Mouse (Mus musculus) C2C12 (cell line): ENCODE results near the gene Slc38a11. TPM values are rescaled to one million over a fixed set of nuclear protein-coding genes. Genes with fewer than 3 reads are reported as not detected.

Experiments
- H3K27me3 ChIP-seq: one replicate; pipeline ENCODE4 v1.6.1; 2011; ENCODE audit not compliant: control insufficient read depth, insufficient read depth, insufficient read length
- H3K36me3 ChIP-seq: one replicate; pipeline ENCODE4 v1.6.1; 2011; ENCODE audit not compliant: control insufficient read depth, insufficient read depth
- H3K4me3 ChIP-seq: one replicate; pipeline ENCODE4 v1.5.1; 2011; ENCODE audit warnings: mild to moderate bottlenecking, control low read depth; ENCODE audit not compliant: poor library complexity, insufficient read depth, severe bottlenecking
- H3K79me2 ChIP-seq: one replicate; pipeline ENCODE4 v1.6.1; 2011; ENCODE audit not compliant: control insufficient read depth, insufficient read depth
- H3K79me3 ChIP-seq: one replicate; pipeline ENCODE4 v1.6.1; 2011; ENCODE audit warnings: low read depth, control low read depth
- H3ac ChIP-seq: one replicate; pipeline ENCODE3; 2011; ENCODE audit warnings: low read depth; ENCODE audit not compliant: control insufficient read depth, insufficient read length
- CEBPB ChIP-seq: IDR thresholded peaks from one replicate; pipeline ENCODE4 v1.6.1; 2011; ENCODE audit warnings: low read depth, mild to moderate bottlenecking, control low read depth, moderate library complexity
- CTCF ChIP-seq: IDR thresholded peaks from one replicate; pipeline ENCODE4 v1.5.1; 2011; ENCODE audit not compliant: control insufficient read depth, insufficient read depth, insufficient read length
- FOSL1 ChIP-seq: IDR thresholded peaks from one replicate; pipeline ENCODE4 v1.8.0; 2011; ENCODE audit warnings: mild to moderate bottlenecking, low read length; ENCODE audit not compliant: poor library complexity, insufficient read depth, severe bottlenecking
- MAX ChIP-seq: IDR thresholded peaks from one replicate; pipeline ENCODE4 v1.6.1; 2011; ENCODE audit warnings: mild to moderate bottlenecking, control low read depth
- MYOD1 ChIP-seq: IDR thresholded peaks from one replicate; pipeline ENCODE4 v1.6.1; 2011; ENCODE audit warnings: low read depth; ENCODE audit not compliant: control insufficient read depth, insufficient read length
- MYOG ChIP-seq: IDR thresholded peaks from one replicate; pipeline ENCODE4 v1.6.1; 2011; ENCODE audit not compliant: control insufficient read depth, insufficient read length; ENCODE audit errors: extremely low read depth
- USF1 ChIP-seq: IDR thresholded peaks from one replicate; pipeline ENCODE4 v1.6.1; 2011; ENCODE audit warnings: low read depth, mild to moderate bottlenecking, control low read depth, moderate library complexity
- polyA plus RNA-seq: library from polyadenylated mRNA; unstranded; fragments of >200 nt; fragmentation: generic; extraction: Trizol; gene quantifications from one replicate; pipeline ENCODE4 v1.2.1, GENCODE M21; 2012; ENCODE audit warnings: missing spikeins

Gene Slc38a11
- polyA plus RNA-seq, 1 experiment = not detected

GRCm38 (mm10) chr2:65393061-65393460 is 29.2 kb upstream of the Slc38a11 start:
- no peaks in the 10 kb centered on the region for H3K79me2 ChIP-seq
- no peak overlapping the region for H3K4me3 ChIP-seq
- no peaks in the 10 kb centered on the region for H3K79me3 ChIP-seq
- H3K36me3 ChIP-seq = no peaks in the 10 kb centered on the region
- no peak for TF ChIP-seq CEBPB
- no peak for TF ChIP-seq MYOD1
- no peak for TF ChIP-seq USF1
- TF ChIP-seq MYOG = no peak
- TF ChIP-seq FOSL1 = no peak
- TF ChIP-seq CTCF = no peak
- no peak for TF ChIP-seq MAX
- no peaks in the 10 kb centered on the region for H3K27me3 ChIP-seq
- no peak overlapping the region for H3ac ChIP-seq

GRCm38 (mm10) chr2:65391322-65391721 is 27.5 kb upstream of the Slc38a11 start:
- H3K79me2 ChIP-seq = no peaks in the 10 kb centered on the region
- H3K36me3 ChIP-seq = no peaks in the 10 kb centered on the region
- H3K4me3 ChIP-seq = no peak overlapping the region
- TF ChIP-seq MAX = no peak
- TF ChIP-seq CEBPB = no peak
- TF ChIP-seq CTCF = no peak
- no peak for TF ChIP-seq MYOD1
- TF ChIP-seq FOSL1 = no peak
- TF ChIP-seq USF1 = no peak
- no peak for TF ChIP-seq MYOG
- H3K79me3 ChIP-seq = no peaks in the 10 kb centered on the region
- no peaks in the 10 kb centered on the region for H3K27me3 ChIP-seq
- no peak overlapping the region for H3ac ChIP-seq

- no peaks in the 10 kb centered on the region for H3K27me3 ChIP-seq
Measured at GRCm38 (mm10) chr2:65384815-65385214, 21.0 kb upstream of the Slc38a11 start.

GRCm38 (mm10) chr2:65382485-65382884 is 18.7 kb upstream of the Slc38a11 start:
- no peak for TF ChIP-seq CEBPB
- no peak for TF ChIP-seq CTCF
- TF ChIP-seq MYOD1 = no peak
- no peak for TF ChIP-seq MAX
- TF ChIP-seq FOSL1 = no peak
- Histone ChIP-seq H3ac (no peak overlapping the region), H3K79me2 (no peaks in the 10 kb centered on the region), H3K27me3 (no peaks in the 10 kb centered on the region), H3K4me3 (no peak overlapping the region), H3K79me3 (no peaks in the 10 kb centered on the region), H3K36me3 (no peaks in the 10 kb centered on the region)

More at GRCm38 (mm10) chr2:65384815-65385214, 21.0 kb upstream of the Slc38a11 start:
- TF ChIP-seq FOSL1 (no peak), MYOD1 (no peak), MAX (no peak), USF1 (no peak), CEBPB (no peak)
- Histone ChIP-seq H3K79me3 (no peaks in the 10 kb centered on the region), H3K36me3 (no peaks in the 10 kb centered on the region), H3ac (no peak overlapping the region), H3K4me3 (no peak overlapping the region), H3K79me2 (no peaks in the 10 kb centered on the region)

- Histone ChIP-seq H3K79me3 (no peaks in the 10 kb centered on the region), H3K27me3 (no peaks in the 10 kb centered on the region), H3K4me3 (no peak overlapping the region), H3K36me3 (no peaks in the 10 kb centered on the region), H3K79me2 (no peaks in the 10 kb centered on the region), H3ac (no peak overlapping the region)
- TF ChIP-seq MYOD1 (no peak), CEBPB (no peak), MYOG (no peak), FOSL1 (no peak), CTCF (no peak), USF1 (no peak), MAX (no peak)
Measured at GRCm38 (mm10) chr2:65378425-65378824, 14.6 kb upstream of the Slc38a11 start.

GRCm38 (mm10) chr2:65374410-65374809 is 10.6 kb upstream of the Slc38a11 start:
- Histone ChIP-seq H3K79me2 (no peaks in the 10 kb centered on the region), H3K79me3 (no peaks in the 10 kb centered on the region), H3K4me3 (no peak overlapping the region), H3K27me3 (no peaks in the 10 kb centered on the region), H3K36me3 (no peaks in the 10 kb centered on the region), H3ac (no peak overlapping the region)
- TF ChIP-seq CEBPB (no peak), CTCF (no peak), MYOD1 (no peak), MYOG (no peak), MAX (no peak), FOSL1 (no peak), USF1 (no peak)
